Mouse (Mus musculus): ENCODE measurements around the gene Sec14l2. TPM values are rescaled to one million over a fixed set of nuclear protein-coding genes. Genes with fewer than 3 reads are reported as not detected.
A peak's percentile ranks its signal among the peaks of the same experiment; 100 is the strongest.
"Not testable (repeated sequence)": the region's sequence is repeated elsewhere in the genome, so short reads cannot be mapped to it uniquely, and the experiment has no call there.

Gene Sec14l2
- polyA plus RNA-seq, 1 experiment from 2014 or later: 12.0 TPM

DNA sequence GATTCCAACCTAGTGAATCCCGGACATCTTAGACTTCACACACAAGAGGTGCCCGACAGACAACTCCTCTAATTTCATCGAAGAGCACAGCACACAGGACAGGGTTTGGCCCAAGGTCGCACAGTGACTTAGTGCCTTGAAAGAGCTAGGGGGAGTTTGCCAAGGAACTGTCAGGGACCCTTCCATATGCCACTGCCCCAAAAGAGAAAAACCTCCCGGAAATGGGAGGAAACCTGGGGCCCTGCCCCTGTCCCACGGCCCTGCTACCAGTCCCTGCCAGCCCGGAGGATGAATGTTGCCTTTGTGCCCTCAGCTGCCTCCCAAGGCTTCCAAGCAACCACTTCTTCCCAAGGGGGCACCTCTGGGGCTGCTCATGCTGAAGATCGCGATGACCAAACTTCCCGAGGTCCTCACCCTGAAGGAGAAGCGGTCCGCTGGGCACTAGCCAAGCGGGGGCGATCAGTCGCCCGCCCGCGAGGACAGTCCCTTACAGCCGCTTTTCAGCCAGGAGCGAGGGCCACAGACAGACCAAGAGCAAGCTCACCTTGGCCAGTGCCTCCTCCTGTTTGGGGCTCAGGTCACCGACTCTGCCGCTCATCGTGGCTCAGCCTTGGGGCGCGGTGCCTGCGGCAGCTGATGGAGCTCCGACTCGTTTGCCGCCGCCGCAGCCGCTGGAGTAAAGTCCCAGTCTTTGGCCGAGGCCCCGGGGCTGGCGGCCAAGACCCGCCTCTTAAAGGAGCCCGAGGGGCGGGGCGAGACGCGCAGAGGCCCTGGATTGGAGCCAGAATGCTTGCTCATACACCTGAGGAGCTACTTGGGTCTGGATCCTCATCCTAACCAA, 4.9 kb downstream of the Sec14l2 start:
- Histone ChIP-seq H3K27ac (ENCODE audit: low read length) (peak overlapping the region; percentile 62), H3K4me3 (ENCODE audit: low read depth, low read length) (peak overlapping the region; percentile 68), H3K27me3 (ENCODE audit: control insufficient read depth, insufficient read depth, low read depth, low read length) (peaks cover 35% of the 10 kb centered on the region), H3K9me3 (replicated peaks; ENCODE audit: control insufficient read depth, low read length) (no peaks in the 10 kb centered on the region), H3K36me3 (ENCODE audit: control insufficient read depth, insufficient read depth) (no peaks in the 10 kb centered on the region), H3K4me2 (ENCODE audit: low read depth, low read length) (peak overlapping the region; percentile 77), H3K4me1 (ENCODE audit: control insufficient read depth, low read depth, low read length) (peaks cover 34% of the 10 kb centered on the region), H3K9ac (ENCODE audit: low read depth, low read length) (peak overlapping the region; percentile 63)
- 2% methylated on average over 41 of the region's 41 CpGs for WGBS (ENCODE audit: insufficient replicate concordance)
- ATAC-seq (ENCODE audit: low read depth): peak; percentile 62

DNA sequence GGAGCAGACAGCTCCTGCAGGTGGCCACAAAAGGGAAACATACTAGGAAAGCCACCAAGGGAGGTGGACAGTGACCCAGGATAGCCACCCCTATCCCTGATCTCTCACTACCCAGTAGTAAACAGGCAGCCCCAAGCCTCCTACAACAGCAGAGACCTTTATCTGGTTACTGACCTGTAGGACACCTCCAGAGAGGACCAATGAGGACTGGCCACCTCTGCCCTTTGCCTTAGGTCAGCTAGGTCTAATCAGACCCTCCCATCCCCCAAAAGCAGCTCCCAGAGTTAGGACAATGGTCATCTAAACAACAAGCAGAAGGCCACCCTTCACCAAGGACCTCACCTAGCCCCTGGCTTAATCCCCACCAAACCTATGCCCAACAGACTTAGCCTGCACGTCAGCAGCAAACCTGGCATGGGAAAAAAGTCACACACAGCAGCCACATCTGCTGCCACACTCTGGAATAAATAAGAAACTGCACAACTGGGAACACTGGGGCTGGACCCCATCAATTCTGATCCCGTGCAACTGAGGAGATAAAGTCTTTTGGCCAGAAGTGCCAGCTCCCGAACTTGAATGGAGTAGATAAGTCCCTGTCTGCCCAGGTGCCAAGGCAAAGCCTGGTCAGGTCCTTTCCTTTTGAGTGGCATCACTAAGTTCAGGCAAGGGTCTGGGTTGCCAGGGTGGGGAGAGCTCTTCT, 5.7 kb downstream of the Sec14l2 start:
- WGBS (ENCODE audit: insufficient replicate concordance): 11% methylated on average over 3 of the region's 3 CpGs
- Histone ChIP-seq H3K27ac (ENCODE audit: low read length) (peak overlapping the region; percentile 62), H3K9me3 (replicated peaks; ENCODE audit: control insufficient read depth, low read length) (no peaks in the 10 kb centered on the region), H3K4me1 (ENCODE audit: control insufficient read depth, low read depth, low read length) (peaks cover 33% of the 10 kb centered on the region), H3K27me3 (ENCODE audit: control insufficient read depth, insufficient read depth, low read depth, low read length) (peaks cover 35% of the 10 kb centered on the region), H3K36me3 (ENCODE audit: control insufficient read depth, insufficient read depth) (no peaks in the 10 kb centered on the region), H3K4me3 (ENCODE audit: low read depth, low read length) (peak overlapping the region; percentile 68), H3K9ac (ENCODE audit: low read depth, low read length) (peak overlapping the region; percentile 63), H3K4me2 (ENCODE audit: low read depth, low read length) (peak overlapping the region; percentile 77)
- peak; percentile 68 for ATAC-seq (ENCODE audit: low read depth)

DNA sequence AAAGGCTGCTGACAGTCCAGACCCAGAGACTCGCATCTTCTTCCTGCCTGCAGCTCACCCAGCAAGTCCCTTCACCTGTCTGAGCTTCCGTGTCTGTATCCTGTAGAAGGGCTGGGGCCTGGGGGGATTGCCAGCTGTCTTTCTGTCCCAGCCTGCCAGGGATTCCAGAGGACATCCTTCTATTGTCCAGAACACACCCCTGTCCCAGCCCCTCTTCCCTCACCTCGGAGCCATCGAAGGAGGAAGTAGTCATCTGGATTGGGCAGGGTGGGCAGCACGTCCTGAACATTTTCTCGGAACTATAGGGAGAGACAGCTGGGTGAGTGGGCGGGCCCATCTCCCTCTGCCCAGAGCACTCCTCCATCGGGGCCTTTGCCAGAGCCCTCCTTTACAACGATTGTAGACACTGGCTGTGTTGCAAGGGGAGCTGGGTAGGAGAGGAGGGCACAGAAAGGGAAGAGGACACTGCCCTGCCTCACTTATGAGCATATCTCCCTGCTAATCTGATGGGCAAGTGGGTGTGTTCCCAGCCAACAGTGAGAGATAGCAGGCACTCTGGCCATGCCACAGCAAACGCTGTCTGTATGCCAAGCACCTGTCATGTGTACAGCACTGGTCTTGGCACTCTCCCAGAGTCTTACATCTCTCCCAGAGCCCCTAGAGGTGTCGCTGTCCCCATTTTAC, 6.6 kb downstream of the Sec14l2 start:
- peak; percentile 63 for ATAC-seq (ENCODE audit: low read depth)
- Histone ChIP-seq H3K4me3 (ENCODE audit: low read depth, low read length) (peak overlapping the region; percentile 68), H3K4me1 (ENCODE audit: control insufficient read depth, low read depth, low read length) (peaks cover 31% of the 10 kb centered on the region), H3K9me3 (replicated peaks; ENCODE audit: control insufficient read depth, low read length) (no peaks in the 10 kb centered on the region), H3K27me3 (ENCODE audit: control insufficient read depth, insufficient read depth, low read depth, low read length) (peaks cover 35% of the 10 kb centered on the region), H3K27ac (ENCODE audit: low read length) (peak overlapping the region; percentile 40; the same call in 1 of the 2 replicates), H3K9ac (ENCODE audit: low read depth, low read length) (peak overlapping the region; percentile 37), H3K4me2 (ENCODE audit: low read depth, low read length) (peak overlapping the region; percentile 77), H3K36me3 (ENCODE audit: control insufficient read depth, insufficient read depth) (no peaks in the 10 kb centered on the region)
- WGBS (ENCODE audit: insufficient replicate concordance): 30% methylated on average over 11 of the region's 11 CpGs

DNA sequence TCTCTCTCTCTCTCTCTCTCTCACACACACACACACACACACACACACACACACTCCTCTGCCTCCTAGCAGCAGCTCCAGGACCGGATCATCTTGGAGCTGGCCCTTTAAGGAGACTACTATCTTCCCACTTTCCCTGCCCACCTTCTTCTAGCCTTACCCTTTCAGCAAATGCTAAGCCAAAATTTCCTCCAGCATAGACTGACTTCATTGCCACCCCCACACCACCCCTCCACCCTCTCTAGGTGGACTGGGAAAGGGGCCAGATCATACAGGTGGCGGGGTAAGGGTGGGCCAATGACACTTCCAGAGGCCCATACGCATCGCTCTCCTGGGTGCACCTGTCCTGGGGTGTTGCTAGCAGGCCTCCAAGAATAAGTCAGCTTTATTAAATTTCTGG, 7.8 kb downstream of the Sec14l2 start:
- peaks cover 31% of the 10 kb centered on the region for H3K27me3 ChIP-seq (ENCODE audit: control insufficient read depth, insufficient read depth, low read depth, low read length)
- H3K4me3 ChIP-seq (ENCODE audit: low read depth, low read length): no peak overlapping the region
- no peak overlapping the region for H3K4me2 ChIP-seq (ENCODE audit: low read depth, low read length)
- H3K36me3 ChIP-seq (ENCODE audit: control insufficient read depth, insufficient read depth): no peaks in the 10 kb centered on the region
- no peak overlapping the region for H3K9ac ChIP-seq (ENCODE audit: low read depth, low read length)
- no peaks in the 10 kb centered on the region for H3K9me3 ChIP-seq (replicated peaks; ENCODE audit: control insufficient read depth, low read length)
- WGBS (ENCODE audit: insufficient replicate concordance): 81% methylated on average over 4 of the region's 4 CpGs
- no peak overlapping the region for H3K27ac ChIP-seq (ENCODE audit: low read length)
- no peak for ATAC-seq (ENCODE audit: low read depth)
- H3K4me1 ChIP-seq (ENCODE audit: control insufficient read depth, low read depth, low read length): peaks cover 31% of the 10 kb centered on the region

DNA sequence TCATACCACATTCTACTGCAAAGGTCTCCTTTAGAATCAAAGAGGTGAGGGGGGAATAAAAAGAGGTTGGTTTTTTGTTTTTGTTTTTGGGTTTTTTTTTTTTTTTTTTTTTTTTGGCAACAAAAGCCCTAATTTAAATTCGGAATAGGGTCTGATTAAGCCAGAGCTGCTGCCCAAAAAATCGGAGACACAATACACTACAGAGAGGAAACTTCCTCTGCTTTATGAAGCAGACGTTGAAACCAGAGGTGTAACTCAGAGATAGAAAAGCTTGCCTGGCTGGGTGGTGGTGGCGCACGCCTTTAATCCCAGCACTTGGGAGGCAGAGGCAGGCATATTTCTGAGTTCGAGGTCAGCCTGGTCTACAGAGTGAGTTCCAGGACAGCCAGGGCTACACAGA, 8.7 kb downstream of the Sec14l2 start:
- not testable (repeated sequence) for H3K27ac ChIP-seq (ENCODE audit: low read length); H3K4me2 ChIP-seq (ENCODE audit: low read depth, low read length); H3K9me3 ChIP-seq (replicated peaks; ENCODE audit: control insufficient read depth, low read length); H3K9ac ChIP-seq (ENCODE audit: low read depth, low read length); H3K36me3 ChIP-seq (ENCODE audit: control insufficient read depth, insufficient read depth); H3K4me3 ChIP-seq (ENCODE audit: low read depth, low read length); ATAC-seq (ENCODE audit: low read depth)
- WGBS (ENCODE audit: insufficient replicate concordance): 74% methylated on average over 6 of the region's 6 CpGs
- Histone ChIP-seq H3K27me3 (ENCODE audit: control insufficient read depth, insufficient read depth, low read depth, low read length) (peaks cover 23% of the 10 kb centered on the region), H3K4me1 (ENCODE audit: control insufficient read depth, low read depth, low read length) (peaks cover 31% of the 10 kb centered on the region)

DNA sequence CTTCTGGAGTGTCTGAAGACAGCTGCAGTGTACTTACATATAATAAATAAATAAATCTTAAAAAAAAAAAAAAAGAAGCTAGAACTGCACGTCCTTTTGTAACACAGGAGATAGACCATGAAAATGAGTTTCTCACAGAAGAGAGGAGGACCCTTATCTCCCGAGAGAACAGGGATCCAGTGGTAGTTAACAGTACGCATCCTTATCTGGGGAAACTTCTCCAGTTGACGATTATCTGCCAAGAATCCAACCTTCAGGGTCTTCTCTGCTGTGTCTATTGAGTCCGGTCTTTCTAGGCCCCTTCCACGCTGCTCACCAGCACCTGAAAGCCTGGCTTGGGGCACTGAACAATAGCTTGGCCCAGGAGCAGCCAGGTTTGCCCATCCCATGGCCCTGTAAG, 9.2 kb downstream of the Sec14l2 start:
- peaks cover 17% of the 10 kb centered on the region for H3K27me3 ChIP-seq (ENCODE audit: control insufficient read depth, insufficient read depth, low read depth, low read length)
- no peaks in the 10 kb centered on the region for H3K9me3 ChIP-seq (replicated peaks; ENCODE audit: control insufficient read depth, low read length)
- H3K9ac ChIP-seq (ENCODE audit: low read depth, low read length): no peak overlapping the region
- H3K4me1 ChIP-seq (ENCODE audit: control insufficient read depth, low read depth, low read length): peaks cover 29% of the 10 kb centered on the region
- no peak for ATAC-seq (ENCODE audit: low read depth)
- H3K36me3 ChIP-seq (ENCODE audit: control insufficient read depth, insufficient read depth): no peaks in the 10 kb centered on the region
- H3K27ac ChIP-seq (ENCODE audit: low read length): no peak overlapping the region
- no peak overlapping the region for H3K4me3 ChIP-seq (ENCODE audit: low read depth, low read length)
- 40% methylated on average over 6 of the region's 6 CpGs for WGBS (ENCODE audit: insufficient replicate concordance)
- no peak overlapping the region for H3K4me2 ChIP-seq (ENCODE audit: low read depth, low read length)

DNA sequence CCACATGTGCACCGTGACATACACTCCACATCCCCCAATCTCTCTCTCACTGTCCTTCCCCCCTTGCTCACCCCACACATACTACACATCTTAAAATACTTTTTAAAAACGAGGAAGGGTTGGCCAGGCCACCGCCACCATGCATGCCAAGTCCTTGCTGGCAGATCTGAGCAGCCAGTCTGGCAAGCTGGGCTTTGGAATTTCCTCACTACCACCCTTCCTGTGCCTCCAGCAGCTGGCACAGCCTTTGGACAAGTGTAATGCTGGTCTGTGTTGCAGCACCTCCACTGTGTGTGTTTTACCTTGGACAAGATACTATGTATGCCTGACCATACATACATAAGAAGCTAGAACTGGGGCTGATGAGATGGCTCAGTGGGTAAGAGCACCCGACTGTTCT, 9.7 kb downstream of the Sec14l2 start:
- Histone ChIP-seq H3K9me3 (replicated peaks; ENCODE audit: control insufficient read depth, low read length) (no peaks in the 10 kb centered on the region), H3K9ac (ENCODE audit: low read depth, low read length) (no peak overlapping the region), H3K36me3 (ENCODE audit: control insufficient read depth, insufficient read depth) (no peaks in the 10 kb centered on the region), H3K4me1 (ENCODE audit: control insufficient read depth, low read depth, low read length) (peaks cover 25% of the 10 kb centered on the region), H3K27ac (ENCODE audit: low read length) (no peak overlapping the region), H3K4me3 (ENCODE audit: low read depth, low read length) (no peak overlapping the region), H3K4me2 (ENCODE audit: low read depth, low read length) (no peak overlapping the region), H3K27me3 (ENCODE audit: control insufficient read depth, insufficient read depth, low read depth, low read length) (peaks cover 12% of the 10 kb centered on the region)
- WGBS (ENCODE audit: insufficient replicate concordance): 65% methylated on average over 4 of the region's 4 CpGs
- ATAC-seq (ENCODE audit: low read depth): no peak

DNA sequence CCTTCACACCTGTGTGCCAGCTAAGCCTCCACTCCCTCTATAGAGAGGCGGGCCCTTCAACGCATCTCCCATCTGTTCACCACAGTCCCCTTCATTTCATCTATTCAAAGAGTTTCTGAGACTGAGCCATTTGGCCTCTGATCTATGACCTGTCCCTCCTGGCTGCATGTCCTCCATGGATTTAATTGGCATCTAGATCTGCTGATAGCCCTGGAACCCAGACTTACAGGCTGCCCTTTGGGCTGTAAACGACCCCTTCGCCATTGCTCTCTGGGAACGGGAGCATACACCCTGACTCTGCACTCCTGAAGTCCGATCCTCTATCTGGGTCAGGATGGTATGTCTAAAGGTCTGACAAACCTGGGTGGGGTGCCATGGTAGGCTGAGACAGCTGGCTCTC, 10.4 kb downstream of the Sec14l2 start:
- H3K27me3 ChIP-seq (ENCODE audit: control insufficient read depth, insufficient read depth, low read depth, low read length): peaks cover 6% of the 10 kb centered on the region
- 76% methylated on average over 6 of the region's 6 CpGs for WGBS (ENCODE audit: insufficient replicate concordance)
- no peak overlapping the region for H3K4me3 ChIP-seq (ENCODE audit: low read depth, low read length)
- H3K9ac ChIP-seq (ENCODE audit: low read depth, low read length): no peak overlapping the region
- H3K4me2 ChIP-seq (ENCODE audit: low read depth, low read length): no peak overlapping the region
- H3K9me3 ChIP-seq (replicated peaks; ENCODE audit: control insufficient read depth, low read length): no peaks in the 10 kb centered on the region
- H3K4me1 ChIP-seq (ENCODE audit: control insufficient read depth, low read depth, low read length): peaks cover 19% of the 10 kb centered on the region
- H3K27ac ChIP-seq (ENCODE audit: low read length): no peak overlapping the region
- H3K36me3 ChIP-seq (ENCODE audit: control insufficient read depth, insufficient read depth): no peaks in the 10 kb centered on the region
- no peak for ATAC-seq (ENCODE audit: low read depth)

Measured in liver, embryonic 16.5 days (tissue).